Mouse (Mus musculus) midbrain, embryonic 13.5 days (tissue): ENCODE results near the gene Prtn3. TPM values are rescaled to one million over a fixed set of nuclear protein-coding genes. Genes with fewer than 3 reads are reported as not detected.

ENCODE experiments used
- ATAC-seq: fragments of 200-750 bp; cut with Nextera tagmentation; 2 replicates; pipeline ENCODE4 v1.8.0; 2017; ENCODE audit warnings: mild to moderate bottlenecking, moderate TSS enrichment, moderate library complexity
- H3K27ac ChIP-seq: fragments of 300-500 bp; sonication (generic); 2 replicates; pipeline ENCODE4 v1.5.1; 2015; ENCODE audit warnings: inconsistent platforms, mild to moderate bottlenecking, moderate library complexity
- H3K27me3 ChIP-seq: fragments of 300-500 bp; sonication (generic); 2 replicates; pipeline ENCODE4 v1.6.1; 2015; ENCODE audit warnings: mild to moderate bottlenecking, inconsistent platforms
- H3K36me3 ChIP-seq: fragments of 300-500 bp; sonication (generic); 2 replicates; pipeline ENCODE4 v1.6.1; 2015; ENCODE audit warnings: mild to moderate bottlenecking, inconsistent platforms
- H3K4me1 ChIP-seq: fragments of 300-500 bp; sonication (generic); replicated peaks from 2 replicates; pipeline ENCODE4 v1.6.1; 2015; ENCODE audit warnings: inconsistent platforms
- H3K4me2 ChIP-seq: fragments of 300-500 bp; sonication (generic); replicated peaks from 2 replicates; pipeline ENCODE4 v1.6.1; 2015; ENCODE audit warnings: moderate library complexity, mild to moderate bottlenecking, inconsistent platforms
- H3K4me3 ChIP-seq: fragments of 300-500 bp; sonication (generic); replicated peaks from 2 replicates; pipeline ENCODE4 v1.5.1; 2015; ENCODE audit warnings: mild to moderate bottlenecking, inconsistent platforms
- H3K9ac ChIP-seq: fragments of 300-500 bp; sonication (generic); replicated peaks from 2 replicates; pipeline ENCODE4 v1.6.1; 2015; ENCODE audit warnings: mild to moderate bottlenecking, inconsistent platforms
- H3K9me3 ChIP-seq: fragments of 300-500 bp; sonication (generic); 2 replicates; pipeline ENCODE4 v1.6.1; 2016; ENCODE audit warnings: mild to moderate bottlenecking, inconsistent platforms
- WGBS: fragments of 180-500 bp; shearing (Covaris S2); methylation state at CpG from one replicate; pipeline ENCODE4 v1.1.7; 2015; 5-methylcytosine and 5-hydroxymethylcytosine counted together
- polyA plus RNA-seq: library from polyadenylated mRNA; unstranded; fragments of >200 nt; fragmentation: Nextera tagmentation; extraction: Ambion mirVana; gene quantifications from 2 replicates; pipeline ENCODE4 v1.2.1, GENCODE M21; 2015

Prtn3 gene
- polyA plus RNA-seq, 1 experiment from 2014 or later: 14.9 TPM

DNA sequence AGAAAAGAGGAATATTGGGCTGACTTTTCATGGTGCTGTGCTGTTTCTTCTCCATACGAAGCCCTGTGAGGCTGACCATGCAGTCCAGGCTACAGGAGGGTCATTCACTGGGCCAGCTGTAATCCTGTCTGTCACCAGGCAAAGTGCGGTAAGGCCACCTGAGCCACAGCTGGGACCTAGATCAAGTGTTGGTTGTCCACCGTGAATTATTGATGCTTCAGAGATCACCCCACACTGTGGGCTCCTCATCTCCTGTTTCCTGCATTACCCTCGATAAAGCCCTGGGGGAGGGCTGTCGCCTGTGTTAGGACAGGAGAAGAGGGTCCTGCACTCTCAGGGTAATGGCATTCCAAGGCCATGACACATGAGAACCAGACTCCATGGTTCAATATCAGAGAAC, 27.7 kb upstream of the Prtn3 start:
- Histone ChIP-seq H3K4me3 (no peak overlapping the region), H3K27me3 (no peaks in the 10 kb centered on the region), H3K9ac (no peak overlapping the region), H3K4me1 (peaks cover 23% of the 10 kb centered on the region), H3K36me3 (no peaks in the 10 kb centered on the region), H3K4me2 (no peak overlapping the region), H3K9me3 (no peaks in the 10 kb centered on the region), H3K27ac (no peak overlapping the region)
- WGBS: 75% methylated on average over 5 of the region's 5 CpGs
- no peak for ATAC-seq

DNA sequence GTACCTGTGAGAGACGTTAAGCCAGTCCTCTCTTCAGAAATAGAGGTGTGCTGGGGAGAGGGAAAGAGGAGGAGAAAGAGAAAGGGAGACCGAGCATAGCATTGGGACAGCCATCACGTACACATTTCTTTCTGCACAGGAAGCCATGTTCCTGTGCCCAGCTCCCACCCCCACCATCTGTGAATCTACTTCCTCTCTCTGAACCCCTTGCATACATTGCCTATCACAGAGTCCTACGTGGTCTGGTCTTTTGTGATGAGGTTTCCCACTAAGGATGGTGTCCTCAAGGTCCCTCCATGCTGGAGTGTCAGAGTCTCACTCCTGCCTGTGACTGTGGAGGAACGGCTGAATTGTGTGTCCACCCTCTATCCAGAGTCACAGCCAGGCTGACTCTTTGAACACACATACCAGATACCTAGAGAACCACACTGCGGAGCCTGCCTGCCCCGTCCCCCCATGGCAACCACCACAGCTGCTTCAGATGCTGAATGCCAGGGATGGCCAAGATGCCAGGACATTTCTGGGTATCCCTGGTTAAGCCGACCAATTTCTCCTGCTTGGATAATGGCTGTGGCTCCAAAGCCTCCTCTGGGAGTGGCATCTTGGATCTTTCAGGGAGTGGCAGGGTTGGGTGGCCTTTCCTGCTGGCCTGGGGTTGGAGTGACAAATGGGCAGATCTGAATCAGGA, 24.2 kb upstream of the Prtn3 start:
- H3K36me3 ChIP-seq: no peaks in the 10 kb centered on the region
- H3K9me3 ChIP-seq: no peaks in the 10 kb centered on the region
- H3K4me2 ChIP-seq: no peak overlapping the region
- H3K27me3 ChIP-seq: no peaks in the 10 kb centered on the region
- no peak for ATAC-seq
- 0 out of 2 replicates have a peak overlapping the region, but pooled peaks have one; percentile 6 for H3K9ac ChIP-seq
- H3K27ac ChIP-seq: 0 out of 2 replicates have a peak overlapping the region, but pooled peaks have one; percentile 14
- 94% methylated on average over 8 of the region's 8 CpGs for WGBS
- H3K4me3 ChIP-seq: no peak overlapping the region
- H3K4me1 ChIP-seq: peaks cover 34% of the 10 kb centered on the region

DNA sequence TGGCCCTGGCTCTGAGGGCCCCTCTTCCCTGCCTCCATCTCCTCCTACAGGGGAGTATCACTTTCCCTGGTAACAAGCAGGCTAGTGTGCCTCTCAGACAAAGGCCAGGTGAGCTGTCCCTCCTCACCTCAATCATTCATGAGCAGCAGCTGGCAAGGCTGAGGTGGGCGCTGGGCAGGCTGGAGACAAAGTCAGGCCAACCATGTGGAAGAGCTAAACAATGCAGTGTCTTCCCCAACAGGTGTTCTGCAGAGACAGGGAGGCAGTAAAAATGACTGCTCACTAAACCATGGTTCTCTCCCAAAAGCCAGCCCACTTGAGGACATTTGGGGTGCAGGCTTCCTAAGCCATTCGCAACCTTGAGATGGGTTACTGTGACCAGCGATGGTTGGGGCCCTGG, 22.6 kb upstream of the Prtn3 start:
- peak overlapping the region; percentile 77 for H3K4me2 ChIP-seq
- ATAC-seq: no peak
- H3K4me1 ChIP-seq: peaks cover 48% of the 10 kb centered on the region
- H3K36me3 ChIP-seq: 0 out of 2 replicates have a peak, but pooled peaks cover 4% of the 10 kb centered on the region
- no peaks in the 10 kb centered on the region for H3K9me3 ChIP-seq
- peak overlapping the region; percentile 82 for H3K9ac ChIP-seq
- H3K4me3 ChIP-seq: no peak overlapping the region
- H3K27ac ChIP-seq: peak overlapping the region; percentile 99
- H3K27me3 ChIP-seq: no peaks in the 10 kb centered on the region
- 84% methylated on average over 3 of the region's 3 CpGs for WGBS

DNA sequence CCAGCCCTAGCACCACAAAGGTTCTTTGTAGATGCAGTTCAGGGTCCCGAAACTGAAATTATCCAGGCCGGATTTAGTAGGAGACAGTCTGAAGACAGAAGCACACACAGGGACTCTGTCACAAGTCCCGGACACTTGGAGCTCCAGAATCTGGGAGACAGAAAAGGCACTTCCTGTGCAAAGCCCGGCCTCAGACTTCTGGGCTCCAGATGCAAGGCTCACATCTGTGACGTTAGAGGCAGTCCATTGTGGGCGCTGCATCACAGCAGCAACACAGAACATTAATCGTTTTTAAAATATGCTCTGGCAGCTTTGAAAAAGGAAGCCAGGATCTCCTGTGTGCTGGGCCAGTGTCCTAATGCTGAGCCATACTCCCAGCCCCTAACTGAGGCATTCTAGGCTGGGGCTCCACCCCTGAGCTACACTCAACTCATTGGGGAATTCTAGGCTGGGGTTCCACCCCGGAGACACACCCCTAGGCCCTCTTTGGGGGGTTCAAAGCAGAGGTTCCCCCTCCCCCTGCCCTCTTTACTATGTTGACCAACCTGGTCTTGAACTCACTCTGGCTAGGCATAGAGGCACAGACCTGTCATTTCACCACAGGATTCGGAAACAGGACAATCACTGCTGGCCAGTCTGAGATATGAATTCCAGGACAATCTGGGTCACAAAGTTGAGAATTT, 22.0 kb upstream of the Prtn3 start:
- peaks cover 10% of the 10 kb centered on the region for H3K36me3 ChIP-seq
- ATAC-seq: no peak
- peak overlapping the region; percentile 77 for H3K4me2 ChIP-seq
- H3K9me3 ChIP-seq: no peaks in the 10 kb centered on the region
- peak overlapping the region; percentile 82 for H3K9ac ChIP-seq
- peaks cover 54% of the 10 kb centered on the region for H3K4me1 ChIP-seq
- H3K27ac ChIP-seq: peak overlapping the region; percentile 99
- H3K27me3 ChIP-seq: no peaks in the 10 kb centered on the region
- H3K4me3 ChIP-seq: peak overlapping the region; percentile 48
- WGBS: 65% methylated on average over 9 of the region's 9 CpGs

DNA sequence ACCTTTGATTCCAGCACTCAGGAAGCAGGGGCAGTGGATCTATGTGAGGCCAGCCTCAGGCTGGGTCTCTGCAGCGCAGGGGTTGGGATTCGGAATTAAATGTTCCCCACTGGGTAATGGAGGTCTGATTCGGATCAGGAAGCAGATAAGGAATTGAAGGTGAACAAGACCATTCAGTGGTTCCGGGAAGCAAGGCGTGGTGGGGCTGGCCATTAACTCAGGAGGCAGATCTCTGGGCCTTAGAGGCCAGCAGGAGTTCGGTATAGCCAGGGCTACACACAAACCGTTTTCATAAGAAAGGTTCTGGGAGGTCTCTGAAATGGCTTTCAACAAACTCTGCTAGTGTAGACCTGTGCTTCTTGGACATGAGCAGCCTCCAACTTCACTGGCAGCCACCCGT, 21.4 kb upstream of the Prtn3 start:
- 24% methylated on average over 8 of the region's 8 CpGs for WGBS
- peak overlapping the region; percentile 48 for H3K4me3 ChIP-seq
- no peak for ATAC-seq
- peak overlapping the region; percentile 77 for H3K4me2 ChIP-seq
- no peaks in the 10 kb centered on the region for H3K9me3 ChIP-seq
- no peaks in the 10 kb centered on the region for H3K27me3 ChIP-seq
- H3K36me3 ChIP-seq: peaks cover 16% of the 10 kb centered on the region
- peak overlapping the region; percentile 82 for H3K9ac ChIP-seq
- H3K27ac ChIP-seq: peak overlapping the region; percentile 99
- peaks cover 58% of the 10 kb centered on the region for H3K4me1 ChIP-seq

DNA sequence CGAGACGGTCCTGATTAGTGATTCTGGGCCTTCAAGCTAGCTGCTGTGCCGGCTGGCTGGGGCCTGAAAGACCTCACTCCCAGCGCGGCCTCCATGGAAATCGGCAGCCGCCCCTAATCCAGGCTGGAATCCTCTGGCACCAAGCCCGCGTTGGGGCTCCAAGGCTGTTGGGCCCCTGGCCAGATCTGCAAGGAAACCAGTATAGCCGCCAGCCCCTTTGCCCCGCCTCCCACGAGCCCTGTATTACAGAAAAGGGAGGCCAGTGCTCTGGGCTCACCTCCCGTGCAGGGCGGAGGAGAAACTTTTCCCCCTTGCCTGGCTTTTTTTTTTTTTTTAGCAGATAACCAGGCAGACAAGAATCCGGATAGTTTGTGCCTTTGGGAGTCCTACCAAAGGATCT, 20.9 kb upstream of the Prtn3 start:
- WGBS: 0% methylated on average over 15 of the region's 15 CpGs
- peak overlapping the region; percentile 99 for H3K27ac ChIP-seq
- peaks cover 59% of the 10 kb centered on the region for H3K4me1 ChIP-seq
- H3K27me3 ChIP-seq: no peaks in the 10 kb centered on the region
- H3K4me3 ChIP-seq: peak overlapping the region; percentile 48
- H3K36me3 ChIP-seq: peaks cover 22% of the 10 kb centered on the region
- H3K9ac ChIP-seq: peak overlapping the region; percentile 82
- H3K9me3 ChIP-seq: no peaks in the 10 kb centered on the region
- H3K4me2 ChIP-seq: peak overlapping the region; percentile 77
- ATAC-seq: peak; percentile 32

DNA sequence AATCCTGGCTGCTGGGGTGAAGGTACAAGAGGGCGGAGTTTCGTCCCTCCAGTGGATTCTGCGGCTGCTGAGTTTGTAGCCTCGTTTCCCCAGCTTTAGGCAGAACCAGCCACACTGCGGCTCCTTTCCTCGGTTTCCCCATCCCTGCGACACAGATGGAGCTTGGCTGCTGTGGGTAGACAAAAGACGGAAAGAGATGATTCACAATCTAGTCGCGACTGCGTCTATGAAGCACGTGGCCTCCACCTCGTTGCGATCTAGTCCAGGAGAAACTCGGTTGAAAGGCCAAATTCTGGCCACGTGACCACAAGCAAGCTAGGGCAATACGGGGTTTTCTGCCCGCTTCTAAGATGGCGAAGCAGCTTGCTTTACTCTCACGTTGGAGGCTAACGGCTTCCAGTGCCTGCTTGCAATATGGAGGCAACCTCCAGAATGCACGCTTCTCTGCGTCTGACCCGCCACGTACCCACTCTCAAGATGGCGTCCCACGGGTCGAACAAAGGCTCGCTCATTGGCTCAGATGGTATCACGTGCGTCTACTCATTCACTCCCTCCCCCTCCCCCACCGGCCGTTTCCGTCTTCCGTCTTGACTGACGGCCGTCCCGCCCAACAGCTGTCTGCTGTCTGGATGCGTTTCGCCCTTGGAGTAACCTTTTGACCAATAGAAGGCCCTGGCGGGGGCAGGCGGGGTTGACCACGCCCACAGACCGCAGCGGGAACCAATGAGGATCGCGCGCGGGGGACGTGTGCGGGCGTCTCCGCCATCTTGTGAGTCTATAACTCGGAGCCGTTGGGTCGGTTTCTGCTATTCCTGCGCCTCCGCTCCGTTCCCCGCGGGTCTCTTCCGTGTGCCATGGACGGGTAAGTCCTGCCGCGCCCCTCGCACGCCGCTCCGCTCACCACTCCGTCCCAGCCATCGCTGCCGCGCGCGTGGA, 20.1 kb upstream of the Prtn3 start, which contains the start of gene Ptbp1:
Ptbp1 (plus strand) TSS at position 568 of the 936 bp plus-strand sequence.
- Histone ChIP-seq H3K27ac (peak within 1 kb of the TSS; percentile 100), H3K9me3 (no peaks in the 10 kb centered on the region), H3K36me3 (peaks cover 29% of the 10 kb centered on the region), H3K4me3 (peak within 1 kb of the TSS; percentile 99), H3K27me3 (no peaks in the 10 kb centered on the region), H3K9ac (peak within 1 kb of the TSS; percentile 98), H3K4me2 (peak within 1 kb of the TSS; percentile 100), H3K4me1 (peaks cover 66% of the 10 kb centered on the region)
- under 1% methylated on average over 75 of the region's 75 CpGs for WGBS
- ATAC-seq: peak; percentile 92

DNA sequence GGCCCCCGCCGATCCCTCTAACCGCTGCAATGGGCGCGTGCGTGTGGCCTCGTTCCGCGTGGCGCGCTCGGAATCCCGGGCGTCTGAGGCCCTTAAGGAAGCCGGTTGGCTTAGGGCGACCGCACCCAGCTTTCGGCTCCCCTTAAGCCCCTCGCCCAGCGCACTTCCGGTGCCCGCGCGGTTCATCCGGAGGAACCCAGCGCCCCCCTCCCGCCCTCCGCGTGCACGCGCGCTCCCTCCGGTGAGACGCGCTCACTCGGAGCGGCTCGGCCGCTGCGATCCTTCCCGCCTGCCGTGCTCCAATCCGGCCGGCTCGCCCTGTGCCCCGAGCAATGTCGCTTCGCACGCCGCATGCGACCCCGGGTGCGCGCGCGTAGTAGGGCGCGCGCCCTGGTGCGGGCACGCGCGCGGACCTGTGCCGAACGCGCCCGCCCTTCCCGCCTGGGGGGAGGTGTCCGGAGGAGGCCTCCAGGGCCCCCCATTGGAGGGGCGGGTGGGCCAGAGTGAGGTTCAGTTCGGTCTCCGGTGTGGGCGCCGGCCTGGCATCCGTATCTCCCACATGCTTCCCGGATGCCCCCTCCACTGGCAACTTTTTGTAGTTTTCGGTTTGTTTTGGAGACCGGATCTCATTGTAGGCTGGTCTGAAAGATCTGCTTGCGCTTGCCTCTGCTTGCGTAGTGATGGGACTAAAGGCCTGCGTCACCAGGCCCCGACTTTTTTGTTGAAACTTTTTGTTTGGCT, 19.3 kb upstream of the Prtn3 start:
- WGBS: under 1% methylated on average over 83 of the region's 83 CpGs
- Histone ChIP-seq H3K4me1 (peaks cover 69% of the 10 kb centered on the region), H3K27ac (peak overlapping the region; percentile 100), H3K4me3 (peak overlapping the region; percentile 99), H3K9me3 (no peaks in the 10 kb centered on the region), H3K36me3 (peaks cover 37% of the 10 kb centered on the region), H3K9ac (peak overlapping the region; percentile 98), H3K27me3 (no peaks in the 10 kb centered on the region), H3K4me2 (peak overlapping the region; percentile 100)
- ATAC-seq: peak; percentile 43

DNA sequence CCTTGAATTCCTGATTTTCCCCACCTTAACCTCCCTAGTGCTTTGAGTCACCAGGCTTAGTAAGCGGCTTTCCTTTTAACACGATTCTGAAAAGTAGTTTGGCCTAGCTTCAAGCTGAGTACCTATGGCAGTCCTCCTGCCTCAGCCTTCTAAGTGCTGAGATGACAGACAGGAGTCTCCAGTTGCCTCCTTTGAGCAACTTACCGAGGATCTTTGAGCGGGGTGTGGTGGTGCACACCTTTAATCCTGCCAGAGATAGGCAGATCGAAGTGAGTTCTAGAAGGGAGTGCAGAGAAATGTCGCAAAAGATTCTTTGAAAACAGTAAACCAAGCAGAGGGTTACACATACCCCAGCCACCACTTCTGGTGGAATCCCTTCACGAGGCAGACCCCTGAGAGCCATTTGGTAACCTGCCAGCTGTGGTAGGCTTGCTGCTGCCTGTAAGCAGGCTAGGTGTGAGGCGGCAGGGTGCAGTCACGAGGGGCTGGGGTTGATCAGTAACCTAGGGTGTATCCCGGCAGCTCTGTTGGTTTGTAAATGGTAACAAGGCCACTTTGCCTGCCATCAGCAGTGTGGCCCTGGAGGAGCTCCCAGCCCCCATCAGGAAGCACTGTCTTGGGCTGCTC, 18.6 kb upstream of the Prtn3 start:
- Histone ChIP-seq H3K4me2 (peak overlapping the region; percentile 100), H3K27me3 (no peaks in the 10 kb centered on the region), H3K4me1 (peaks cover 69% of the 10 kb centered on the region), H3K27ac (peak overlapping the region; percentile 100), H3K4me3 (peak overlapping the region; percentile 99), H3K9me3 (no peaks in the 10 kb centered on the region), H3K36me3 (peaks cover 44% of the 10 kb centered on the region), H3K9ac (peak overlapping the region; percentile 98)
- ATAC-seq: no peak
- WGBS: 5% methylated on average over 10 of the region's 10 CpGs

DNA sequence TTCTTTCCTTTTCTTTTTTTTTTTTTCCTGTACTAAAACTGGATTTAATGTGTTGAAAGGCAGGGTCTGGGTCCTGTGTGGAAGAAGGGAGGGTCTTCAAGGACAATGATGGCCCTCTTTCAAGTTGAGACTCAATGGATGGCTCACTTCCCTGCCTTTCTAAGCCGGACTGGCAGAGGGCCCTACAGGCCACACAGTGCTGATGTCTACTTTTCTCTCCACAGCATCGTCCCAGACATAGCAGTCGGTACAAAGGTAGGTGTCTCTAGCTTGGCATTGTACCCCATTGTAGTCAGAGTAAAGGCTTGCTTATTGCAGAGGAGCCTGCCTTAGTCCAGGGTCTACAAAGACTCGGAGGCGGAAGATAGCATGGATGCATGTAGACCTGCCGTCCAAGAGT, 18.0 kb upstream of the Prtn3 start:
- Histone ChIP-seq H3K4me3 (peak overlapping the region; percentile 99), H3K27ac (peak overlapping the region; percentile 54; the same call in 1 of the 2 replicates), H3K9me3 (no peaks in the 10 kb centered on the region), H3K27me3 (no peaks in the 10 kb centered on the region), H3K4me1 (peaks cover 66% of the 10 kb centered on the region), H3K4me2 (peak overlapping the region; percentile 100), H3K36me3 (peaks cover 50% of the 10 kb centered on the region), H3K9ac (peak overlapping the region; percentile 98)
- ATAC-seq: no peak
- 43% methylated on average over 6 of the region's 6 CpGs for WGBS
